18 mouse cellular contexts compared by ENCODE assay signal in genomic region chr4:139760736-139761135, GRCm38 (mm10).
A peak's percentile ranks its signal among the peaks of the same experiment; 100 is the strongest.
DNase-seq lines count a peak whose midpoint lies in the region; ATAC-seq and TF ChIP-seq lines count a peak whose summit lies in the region.
"Had no signal": no experiment of that assay in that cellular context is flagged by ENCODE, and none has a peak within 500 bp of the region (broad histone marks: within the 10 kb centered on the region; RNA-seq: fewer than 3 reads in every experiment).

No protein-coding gene starts in this region.

- 65% methylated on average over 11 of the region's 11 CpGs for WGBS in forebrain, embryonic 13.5 days
- WGBS in forebrain, embryonic 15.5 days, result 66% methylated on average over 11 of the region's 11 CpGs
- 74% methylated on average over 11 of the region's 11 CpGs for WGBS in midbrain, embryonic 12.5 days
- 46% methylated on average over 11 of the region's 11 CpGs for WGBS in midbrain, postnatal 0 days

- peaks cover 61% of the 10 kb centered on the region for H3K4me1 ChIP-seq in forebrain, embryonic 13.5 days
- H3K4me1 ChIP-seq in forebrain, embryonic 15.5 days, result peaks cover 34% of the 10 kb centered on the region
- peaks cover 74% of the 10 kb centered on the region for H3K4me1 ChIP-seq in midbrain, embryonic 12.5 days
- no peaks in the 10 kb centered on the region for H3K4me1 ChIP-seq in midbrain, postnatal 0 days (ENCODE audit: insufficient read depth, low read length)

- H3K4me3 ChIP-seq in forebrain, embryonic 13.5 days, result no peak overlapping the region
- H3K4me3 ChIP-seq in forebrain, embryonic 15.5 days, result no peak overlapping the region
- H3K4me3 ChIP-seq in midbrain, embryonic 12.5 days, result no peak overlapping the region
- H3K4me3 ChIP-seq in midbrain, postnatal 0 days (ENCODE audit: low read depth, low read length), result no peak overlapping the region
- H3K4me3 ChIP-seq: embryonic facial prominence, embryonic 13.5 days; gastrocnemius, adult 2 months; heart, embryonic 12.5 days; hindbrain, embryonic 15.5 days had no signal

- DNase-seq in midbrain, postnatal 0 days (ENCODE audit: low spot score), result no peak
- DNase-seq in retina, postnatal 1 day, result peak; percentile 56
- no peak for DNase-seq in retina, embryonic 14.5 days (ENCODE audit: low spot score)
- DNase-seq: adrenal gland, adult 2 months; adrenal gland, postnatal 25 days; cerebellum, adult 2 months; cerebellum, postnatal 14 days; embryo, embryonic 11 days; gastrocnemius, adult 2 months; gastrocnemius, postnatal 25 days had no signal

- no peak overlapping the region for H3K4me2 ChIP-seq in forebrain, embryonic 13.5 days
- no peak overlapping the region for H3K4me2 ChIP-seq in forebrain, embryonic 15.5 days (replicated peaks)
- no peak overlapping the region for H3K4me2 ChIP-seq in midbrain, embryonic 12.5 days (replicated peaks)
- H3K4me2 ChIP-seq in midbrain, postnatal 0 days (ENCODE audit: low read depth, low read length, poor library complexity, severe bottlenecking), result no peak overlapping the region
- H3K4me2 ChIP-seq: embryonic facial prominence, embryonic 13.5 days; heart, embryonic 12.5 days; hindbrain, embryonic 15.5 days had no signal

- H3K27ac ChIP-seq in forebrain, embryonic 13.5 days, result 0 out of 2 replicates have a peak overlapping the region, but pooled peaks have one; percentile 0
- H3K27ac ChIP-seq in forebrain, embryonic 15.5 days (replicated peaks), result no peak overlapping the region
- peak overlapping the region; percentile 65 for H3K27ac ChIP-seq in midbrain, embryonic 12.5 days (replicated peaks)
- H3K27ac ChIP-seq in midbrain, postnatal 0 days (ENCODE audit: low read depth, low read length), result no peak overlapping the region
- H3K27ac ChIP-seq: embryonic facial prominence, embryonic 13.5 days; gastrocnemius, adult 2 months; hindbrain, embryonic 15.5 days had no signal

- no peak for TF ChIP-seq CTCF in midbrain, postnatal 0 days (IDR thresholded peaks at IDR 0.05)

- H3K36me3 ChIP-seq in forebrain, embryonic 13.5 days (ENCODE audit: poor library complexity, severe bottlenecking), result no peaks in the 10 kb centered on the region
- no peaks in the 10 kb centered on the region for H3K36me3 ChIP-seq in forebrain, embryonic 15.5 days
- no peaks in the 10 kb centered on the region for H3K36me3 ChIP-seq in midbrain, embryonic 12.5 days
- no peaks in the 10 kb centered on the region for H3K36me3 ChIP-seq in midbrain, postnatal 0 days (ENCODE audit: insufficient read depth, low read length)
- H3K36me3 ChIP-seq: embryonic facial prominence, embryonic 13.5 days; heart, embryonic 12.5 days; hindbrain, embryonic 15.5 days had no signal

- ATAC-seq in forebrain, embryonic 13.5 days, result no peak
- ATAC-seq in forebrain, embryonic 15.5 days (replicated peaks), result no peak
- no peak for ATAC-seq in midbrain, embryonic 12.5 days (ENCODE audit: low FRiP score, low read depth)
- no peak for ATAC-seq in midbrain, postnatal 0 days (ENCODE audit: low FRiP score)
- ATAC-seq: inflammation-experienced regulatory T-cells, adult 6 months; intestine, postnatal 0 days had no signal

- no peak overlapping the region for H3K9ac ChIP-seq in forebrain, embryonic 13.5 days
- H3K9ac ChIP-seq in forebrain, embryonic 15.5 days (replicated peaks), result no peak overlapping the region
- H3K9ac ChIP-seq in midbrain, embryonic 12.5 days (replicated peaks), result no peak overlapping the region
- H3K9ac ChIP-seq in midbrain, postnatal 0 days (replicated peaks; ENCODE audit: low read length, poor library complexity, severe bottlenecking), result no peak overlapping the region
- H3K9ac ChIP-seq: embryonic facial prominence, embryonic 13.5 days; heart, embryonic 12.5 days; hindbrain, embryonic 15.5 days had no signal

- H3K27me3 ChIP-seq in forebrain, embryonic 13.5 days, result peaks cover 27% of the 10 kb centered on the region
- no peaks in the 10 kb centered on the region for H3K27me3 ChIP-seq in forebrain, embryonic 15.5 days
- H3K27me3 ChIP-seq in midbrain, embryonic 12.5 days, result peaks cover 62% of the 10 kb centered on the region
- peaks cover 3% of the 10 kb centered on the region; the same call in 1 of the 2 replicates for H3K27me3 ChIP-seq in midbrain, postnatal 0 days (ENCODE audit: insufficient read depth, low read length)

- no peaks in the 10 kb centered on the region for H3K9me3 ChIP-seq in forebrain, embryonic 13.5 days (replicated peaks)
- H3K9me3 ChIP-seq in forebrain, embryonic 15.5 days, result no peaks in the 10 kb centered on the region
- H3K9me3 ChIP-seq in midbrain, embryonic 12.5 days, result no peaks in the 10 kb centered on the region
- H3K9me3 ChIP-seq in midbrain, postnatal 0 days (ENCODE audit: low read length), result no peaks in the 10 kb centered on the region
- H3K9me3 ChIP-seq: embryonic facial prominence, embryonic 13.5 days; heart, embryonic 12.5 days; hindbrain, embryonic 15.5 days had no signal

Comparison
In these comparisons a context has a peak if more than half of its experiments do, and no peak if none do; other contexts are left out.
1. H3K27ac ChIP-seq: peak in forebrain, embryonic 13.5 days (single experiment) and midbrain, embryonic 12.5 days (single experiment); none in forebrain, embryonic 15.5 days (single experiment) and midbrain, postnatal 0 days (single experiment).